Mouse (Mus musculus): ENCODE results near the gene Ccdc160.

Ccdc160 gene

GRCm38 (mm10) chrX:52790980-52791593 lies at the start of gene Ccdc160:
Gene Ccdc160 (plus strand): TSS chrX:52791200.
- DNase-seq (ENCODE audit: low spot score), result peak; percentile 92

- DNase-seq (ENCODE audit: low spot score), result peak; percentile 47
Observed at GRCm38 (mm10) chrX:52743781-52744180, 47.2 kb upstream of the Ccdc160 start.

DNA sequence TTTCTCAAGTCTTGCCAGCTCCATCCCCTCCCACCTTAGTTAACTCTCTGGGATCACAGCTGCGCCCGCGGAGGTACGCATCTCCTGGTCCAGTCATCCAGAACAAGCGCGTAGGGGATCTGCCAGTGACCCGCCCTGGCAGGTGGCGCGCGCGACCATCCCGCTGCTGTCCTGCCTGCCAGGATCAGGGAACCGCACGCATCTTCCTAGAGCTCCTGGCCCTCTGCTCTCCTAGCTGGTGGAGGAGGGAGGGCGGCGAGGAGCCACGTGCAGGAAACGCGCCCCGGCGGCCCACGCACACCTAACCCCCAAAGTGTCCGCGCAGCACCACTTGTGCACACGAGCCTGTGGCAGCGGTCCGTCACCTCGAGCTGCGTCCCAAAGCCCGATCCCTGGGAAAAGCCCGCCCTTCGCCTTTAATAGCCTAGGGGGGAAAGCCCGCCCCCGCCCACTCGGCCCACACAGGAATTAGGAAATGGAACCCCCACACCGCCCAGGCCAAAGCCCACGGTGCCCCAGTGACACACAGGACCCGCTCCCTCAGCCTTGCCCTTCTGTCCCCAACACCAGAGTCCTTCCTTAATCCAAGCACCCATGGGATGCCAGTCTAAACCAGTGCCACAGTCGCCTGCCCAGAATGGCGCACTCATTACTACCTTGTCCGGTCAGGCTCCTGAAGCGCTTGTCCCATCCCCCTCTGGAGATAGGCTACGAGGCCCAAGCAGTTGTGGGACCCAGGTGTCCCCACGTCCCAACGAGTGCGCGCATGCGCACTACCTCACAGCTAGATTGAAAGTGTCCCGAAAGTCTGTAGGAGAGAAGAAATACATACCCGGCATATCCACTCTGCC lies 46.6 kb upstream of the Ccdc160 start:
- DNase-seq (ENCODE audit: low spot score), result peak; percentile 44

DNA sequence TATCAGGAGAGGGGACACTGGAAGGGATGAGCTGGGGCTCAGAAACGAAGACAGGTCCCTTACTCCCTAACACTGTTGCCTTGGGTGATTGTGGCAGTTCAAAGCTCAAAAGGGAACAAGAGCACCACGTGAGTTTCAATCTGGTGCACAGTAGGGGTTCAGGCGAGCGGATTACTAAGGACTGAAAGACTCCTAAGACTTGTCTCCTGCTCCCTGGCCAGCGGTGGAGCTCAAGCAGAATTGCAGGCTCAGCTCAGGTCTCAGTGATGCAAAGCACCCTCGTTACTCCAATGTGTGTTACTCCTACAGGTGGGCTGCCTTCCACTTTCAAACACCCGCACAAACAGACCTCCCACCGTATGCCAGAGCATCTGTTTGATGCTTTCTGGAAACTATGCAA lies 45.5 kb upstream of the Ccdc160 start:
- peak; percentile 41 for DNase-seq (ENCODE audit: low spot score)

DNA sequence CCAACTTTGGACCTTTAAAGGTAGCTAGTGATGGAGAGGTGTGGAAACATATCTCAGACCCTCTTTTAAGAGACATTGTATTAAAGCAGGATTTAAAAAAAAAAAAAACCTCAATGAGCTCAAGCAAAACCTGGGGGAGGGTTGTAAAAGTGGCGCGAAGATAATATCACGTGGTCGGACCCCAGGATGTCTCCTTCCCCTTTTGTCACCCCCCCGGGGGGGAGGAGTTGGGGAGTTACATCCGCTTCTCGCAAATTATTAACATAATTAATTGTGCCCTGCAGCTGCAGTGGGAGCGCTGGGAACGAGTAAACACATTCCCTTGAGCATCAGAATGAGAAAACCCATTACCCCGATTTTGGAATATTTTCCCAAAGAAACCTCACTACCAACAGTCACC lies 45.1 kb upstream of the Ccdc160 start:
- DNase-seq (ENCODE audit: low spot score), result no peak

DNA sequence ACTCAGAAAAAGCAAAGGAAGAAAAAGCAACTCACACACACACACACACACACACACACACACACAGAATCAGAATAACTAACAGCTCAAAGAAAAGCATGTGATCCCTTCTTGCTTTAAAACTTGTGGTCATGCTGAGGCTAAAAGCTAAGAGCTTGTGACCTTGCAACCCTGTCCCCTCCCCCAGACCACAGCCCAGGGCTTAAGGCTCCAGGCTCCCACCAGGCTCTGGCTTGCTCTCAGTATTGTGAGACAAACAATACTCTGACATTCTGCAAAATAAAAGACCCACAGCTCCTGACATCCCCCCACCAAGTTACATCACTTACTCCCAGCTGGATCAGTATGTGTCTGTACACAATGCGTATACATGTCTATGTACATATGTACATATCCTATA lies 44.2 kb upstream of the Ccdc160 start:
- peak; percentile 82 for DNase-seq (ENCODE audit: low spot score)

- DNase-seq (ENCODE audit: low spot score), result peak; percentile 48
Observed at GRCm38 (mm10) chrX:52753491-52754085, 37.4 kb upstream of the Ccdc160 start.

- DNase-seq (ENCODE audit: low spot score), result no peak
Observed at GRCm38 (mm10) chrX:52757164-52757563, 33.8 kb upstream of the Ccdc160 start.

GRCm38 (mm10) chrX:52759232-52759631 lies 31.8 kb upstream of the Ccdc160 start:
- no peak for DNase-seq (ENCODE audit: low spot score)

DNA sequence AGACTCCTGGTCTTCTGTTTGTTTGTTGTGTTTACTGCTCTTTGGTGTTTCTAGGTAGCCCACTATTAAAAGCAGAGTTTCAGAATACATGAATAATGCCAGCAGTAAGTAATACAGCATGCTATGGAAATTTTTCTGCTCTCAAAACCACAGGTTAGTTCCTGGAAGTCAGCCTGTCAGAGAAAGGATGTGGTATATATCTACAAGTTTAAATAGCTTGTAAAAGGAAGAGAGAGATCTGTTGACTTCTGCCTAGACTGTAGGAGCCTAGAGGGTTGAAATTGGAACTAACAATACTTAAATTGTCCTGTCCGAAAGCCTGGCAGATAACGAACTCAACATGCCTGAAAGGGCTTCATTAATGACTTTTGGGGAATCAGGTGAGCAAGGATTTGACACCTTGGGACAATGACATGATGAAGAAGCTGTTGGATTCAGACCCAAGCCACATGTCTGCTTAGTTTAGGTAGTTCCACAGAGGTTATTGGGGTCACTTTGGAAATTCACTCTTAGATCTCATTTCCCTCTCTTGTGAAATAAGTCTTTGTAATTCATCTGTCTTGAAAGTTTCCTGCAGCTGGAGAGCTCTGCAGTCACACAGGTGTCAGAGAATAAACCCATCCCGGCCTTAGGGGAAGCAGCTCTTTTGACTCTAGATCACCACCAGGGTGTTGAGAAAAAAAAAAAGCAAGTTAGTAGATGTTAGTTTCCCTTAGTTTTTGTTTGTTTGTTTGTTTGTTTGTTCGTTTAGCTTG lies 30.6 kb upstream of the Ccdc160 start:
- DNase-seq (ENCODE audit: low spot score), result no peak

- no peak for DNase-seq (ENCODE audit: low spot score)
Observed at GRCm38 (mm10) chrX:52762221-52762620, 28.8 kb upstream of the Ccdc160 start.

DNA sequence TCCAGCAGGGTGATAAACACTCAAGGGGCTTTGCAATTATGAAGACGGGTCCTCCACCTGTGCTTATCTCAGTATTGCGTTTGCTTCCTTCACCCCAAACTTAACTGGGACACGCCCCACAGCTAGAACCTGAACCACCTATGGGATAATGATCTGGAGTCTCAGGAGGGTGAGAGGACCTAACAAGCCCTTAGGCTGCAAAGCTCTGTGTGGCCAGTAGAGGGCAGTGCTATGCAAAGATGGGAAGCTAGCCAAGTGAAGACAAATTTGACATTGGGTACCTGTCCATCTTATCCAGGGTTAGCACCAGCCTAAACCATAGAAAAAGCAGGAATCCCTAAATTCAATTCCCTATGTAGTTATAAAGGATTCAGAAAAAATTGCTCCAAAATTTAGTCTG lies 15.0 kb upstream of the Ccdc160 start:
- peak; percentile 69 for DNase-seq (ENCODE audit: low spot score)

DNA sequence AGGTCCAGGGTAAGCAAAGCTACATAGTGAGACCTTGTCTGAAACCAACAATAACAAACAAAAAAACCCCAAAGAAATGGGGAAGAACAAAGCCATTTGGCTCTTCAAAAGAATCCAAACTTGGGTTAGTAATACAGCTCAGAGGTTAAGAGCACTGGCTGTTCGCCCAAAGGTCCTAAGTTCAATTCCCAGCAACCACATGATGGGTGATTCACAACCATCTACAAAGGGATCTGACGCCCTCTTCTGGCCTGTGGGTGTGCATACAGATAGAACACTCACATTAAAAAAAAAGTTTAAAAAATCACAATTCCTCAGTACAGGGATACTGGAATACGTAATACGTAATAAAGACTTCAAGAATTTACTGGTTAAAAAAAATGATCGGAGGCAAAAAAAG lies 13.3 kb upstream of the Ccdc160 start:
- no peak for DNase-seq (ENCODE audit: low spot score)

GRCm38 (mm10) chrX:52783898-52784297 lies 7.1 kb upstream of the Ccdc160 start:
- no peak for DNase-seq (ENCODE audit: low spot score)

GRCm38 (mm10) chrX:52791944-52792719 lies 1.1 kb downstream of the Ccdc160 start:
- peak; percentile 7 for DNase-seq (ENCODE audit: low spot score)

GRCm38 (mm10) chrX:52792861-52793260 lies 1.9 kb downstream of the Ccdc160 start:
- no peak for DNase-seq (ENCODE audit: low spot score)

- peak; percentile 59 for DNase-seq (ENCODE audit: low spot score)
Observed at GRCm38 (mm10) chrX:52795816-52796215, 4.8 kb downstream of the Ccdc160 start.

DNA sequence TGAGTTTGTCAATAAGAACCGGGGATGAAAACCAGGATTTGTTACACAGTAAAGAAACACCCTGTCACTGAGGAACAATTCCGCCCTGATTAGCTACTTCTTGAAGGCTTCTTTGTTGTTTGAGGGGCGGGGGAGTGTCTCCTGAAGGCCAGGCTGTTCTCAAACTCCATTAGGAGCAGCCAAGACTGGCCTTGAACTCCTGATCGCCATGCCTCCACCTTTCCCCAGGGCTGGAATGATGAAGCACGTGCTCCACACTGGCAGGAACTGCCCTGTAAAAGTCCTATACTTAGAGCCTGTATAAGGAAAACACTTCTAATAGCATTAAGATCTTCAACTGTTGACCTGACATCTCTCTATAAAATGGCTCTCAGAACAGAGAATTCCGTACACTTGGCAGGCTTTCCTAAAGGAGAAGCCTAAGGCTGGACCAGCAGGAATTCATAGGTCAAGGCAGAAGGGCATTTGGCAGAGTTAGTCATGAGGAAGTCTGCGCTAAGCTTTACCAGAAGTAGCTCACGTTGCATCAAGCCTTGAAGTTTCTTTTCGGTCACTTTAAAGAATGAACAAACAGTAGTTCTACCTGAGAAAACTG lies 6.1 kb downstream of the Ccdc160 start:
- DNase-seq (ENCODE audit: low spot score), result no peak

- no peak for DNase-seq (ENCODE audit: low spot score)
Observed at GRCm38 (mm10) chrX:52798255-52798654, 7.3 kb downstream of the Ccdc160 start.

DNA sequence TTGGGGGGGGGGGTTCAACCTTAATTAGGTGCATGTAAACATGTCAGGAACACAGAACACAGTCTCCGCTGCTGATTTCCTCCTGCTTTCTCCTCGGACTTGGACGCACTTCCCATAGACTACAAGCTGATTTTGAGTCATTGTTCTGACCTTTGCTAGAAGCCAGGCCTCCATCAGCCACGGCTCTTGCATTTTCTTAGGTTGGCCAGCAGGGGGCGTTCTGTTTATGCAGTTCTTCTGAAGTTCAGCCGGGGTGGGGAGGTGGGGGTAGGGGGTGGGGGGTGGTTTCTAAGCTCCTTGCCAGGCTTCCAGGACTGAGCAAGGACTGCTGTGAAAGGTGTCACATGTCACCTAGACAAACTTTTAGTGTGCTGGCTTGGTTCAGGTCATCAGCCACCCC lies 8.6 kb downstream of the Ccdc160 start:
- DNase-seq (ENCODE audit: low spot score), result no peak

DNA sequence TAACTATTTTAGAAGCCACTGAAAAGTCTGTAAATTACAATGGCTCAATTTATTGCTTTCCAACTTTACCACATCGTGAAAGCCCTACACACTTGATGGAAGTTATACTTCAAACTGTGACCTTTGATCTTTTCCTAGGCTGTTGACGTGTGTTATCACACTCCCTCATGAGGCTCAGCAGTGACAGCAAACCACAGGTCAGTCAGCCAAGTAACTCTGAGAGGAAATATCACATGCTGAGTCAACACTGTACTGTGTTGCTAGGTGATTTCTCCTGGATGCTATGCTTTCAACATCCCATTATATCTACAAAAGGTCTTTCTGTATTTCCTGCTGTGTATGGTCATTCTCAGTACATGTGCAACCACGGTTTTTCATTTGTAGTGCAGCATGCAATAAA lies 28.3 kb downstream of the Ccdc160 start:
- no peak for DNase-seq (ENCODE audit: low spot score)

All from embryo, embryonic 10 days (tissue).